Mouse (Mus musculus) MEL (cell line): ENCODE results near the gene Il22ra1.

Experiments used
- MAFK ChIP-seq: IDR thresholded peaks from 2 replicates; pipeline ENCODE4 v1.6.1; 2011; ENCODE audit warnings: low read depth, mild to moderate bottlenecking, low read length, improper control_type of control experiment, borderline replicate concordance
- USF1 ChIP-seq: IDR thresholded peaks from 2 replicates; pipeline ENCODE4 v1.6.1; 2014; ENCODE audit warnings: low read depth, mild to moderate bottlenecking, inconsistent platforms, low read length, improper control_type of control experiment, moderate library complexity

GRCm38 (mm10) chr4:135766976-135767375 is 39.0 kb downstream of the Il22ra1 start:
- TF ChIP-seq USF1 (no peak), MAFK (no peak)
